Mouse (Mus musculus) forebrain, embryonic 12.5 days (tissue): ENCODE data around the gene Chl1. TPM values are rescaled to one million over a fixed set of nuclear protein-coding genes. Genes with fewer than 3 reads are reported as not detected.

Experiments
- ATAC-seq: fragments of 200-750 bp; cut with Nextera tagmentation; 2 replicates; pipeline ENCODE4 v1.8.0; 2017; ENCODE audit warnings: moderate TSS enrichment; ENCODE audit not compliant: low FRiP score
- H3K27ac ChIP-seq: fragments of 300-500 bp; sonication (generic); 2 replicates; pipeline ENCODE4 v1.5.1; 2016; ENCODE audit warnings: mild to moderate bottlenecking
- H3K27me3 ChIP-seq: fragments of 300-500 bp; sonication (generic); 2 replicates; pipeline ENCODE4 v1.6.1; 2016; ENCODE audit warnings: mild to moderate bottlenecking
- H3K36me3 ChIP-seq: fragments of 300-500 bp; sonication (generic); replicated peaks from 2 replicates; pipeline ENCODE4 v1.6.1; 2016; ENCODE audit warnings: mild to moderate bottlenecking
- H3K4me1 ChIP-seq: fragments of 300-500 bp; sonication (generic); 2 replicates; pipeline ENCODE4 v1.6.1; 2016
- H3K4me2 ChIP-seq: fragments of 300-500 bp; sonication (generic); 2 replicates; pipeline ENCODE4 v1.6.1; 2016; ENCODE audit warnings: mild to moderate bottlenecking, moderate library complexity
- H3K4me3 ChIP-seq: fragments of 300-500 bp; sonication (generic); replicated peaks from 2 replicates; pipeline ENCODE4 v1.5.1; 2016; ENCODE audit warnings: mild to moderate bottlenecking
- H3K9ac ChIP-seq: fragments of 300-500 bp; sonication (generic); 2 replicates; pipeline ENCODE4 v1.6.1; 2016; ENCODE audit warnings: mild to moderate bottlenecking
- H3K9me3 ChIP-seq: fragments of 300-500 bp; sonication (generic); 2 replicates; pipeline ENCODE4 v1.6.1; 2016
- WGBS: fragments of 180-500 bp; shearing (Covaris S2); methylation state at CpG from one replicate; pipeline ENCODE4 v1.1.7; 2016; 5-methylcytosine and 5-hydroxymethylcytosine counted together
- polyA plus RNA-seq: library from polyadenylated mRNA; unstranded; fragments of >200 nt; fragmentation: Nextera tagmentation; extraction: Ambion mirVana; gene quantifications from 2 replicates; pipeline ENCODE4 v1.2.1, GENCODE M21; 2016

Chl1 gene
- polyA plus RNA-seq, 1 experiment from 2014 or later = 22.9 TPM

GRCm38 (mm10) chr6:103558037-103558893, 47.9 kb downstream of the Chl1 start:
- H3K4me1 ChIP-seq = peaks cover 10% of the 10 kb centered on the region
- WGBS = 35% methylated on average over 5 of the region's 5 CpGs

GRCm38 (mm10) chr6:103558894-103559225, 48.5 kb downstream of the Chl1 start:
- Histone ChIP-seq H3K4me1 (peaks cover 10% of the 10 kb centered on the region), H3K4me2 (no peak overlapping the region), H3K27ac (peak overlapping the region; percentile 42; the same call in 1 of the 2 replicates), H3K9ac (no peak overlapping the region), H3K4me3 (no peak overlapping the region), H3K36me3 (no peaks in the 10 kb centered on the region), H3K9me3 (no peaks in the 10 kb centered on the region), H3K27me3 (no peaks in the 10 kb centered on the region)
- WGBS = 38% methylated on average over 3 of the region's 3 CpGs
- ATAC-seq = peak; percentile 41; the same call in 1 of the 2 replicates

More at GRCm38 (mm10) chr6:103558037-103558893, 47.9 kb downstream of the Chl1 start:
- Histone ChIP-seq H3K36me3 (no peaks in the 10 kb centered on the region), H3K9me3 (no peaks in the 10 kb centered on the region), H3K9ac (no peak overlapping the region), H3K4me2 (no peak overlapping the region), H3K27ac (peak overlapping the region; percentile 42; the same call in 1 of the 2 replicates), H3K4me3 (no peak overlapping the region), H3K27me3 (no peaks in the 10 kb centered on the region)
- peak; percentile 57 for ATAC-seq

- H3K27ac ChIP-seq = no peak overlapping the region
- no peaks in the 10 kb centered on the region for H3K27me3 ChIP-seq
- 39% methylated on average over 2 of the region's 2 CpGs for WGBS
- H3K9me3 ChIP-seq = no peaks in the 10 kb centered on the region
- no peak overlapping the region for H3K4me3 ChIP-seq
- no peak overlapping the region for H3K4me2 ChIP-seq
- no peak overlapping the region for H3K9ac ChIP-seq
- no peaks in the 10 kb centered on the region for H3K36me3 ChIP-seq
- H3K4me1 ChIP-seq = peaks cover 10% of the 10 kb centered on the region
- no peak for ATAC-seq
These were observed 49.0 kb downstream of the Chl1 start for GRCm38 (mm10) chr6:103559344-103559743.

- 70% methylated on average over 6 of the region's 6 CpGs for WGBS
- H3K4me2 ChIP-seq = no peak overlapping the region
- no peak overlapping the region for H3K4me3 ChIP-seq
- no peaks in the 10 kb centered on the region for H3K27me3 ChIP-seq
- peaks cover 9% of the 10 kb centered on the region for H3K4me1 ChIP-seq
- no peaks in the 10 kb centered on the region for H3K9me3 ChIP-seq
- ATAC-seq = no peak
- H3K9ac ChIP-seq = no peak overlapping the region
- no peaks in the 10 kb centered on the region for H3K36me3 ChIP-seq
- no peak overlapping the region for H3K27ac ChIP-seq
These were observed 54.4 kb downstream of the Chl1 start for GRCm38 (mm10) chr6:103564811-103565210.

- Histone ChIP-seq H3K4me3 (no peak overlapping the region), H3K4me1 (peaks cover 9% of the 10 kb centered on the region), H3K27me3 (no peaks in the 10 kb centered on the region), H3K4me2 (no peak overlapping the region), H3K27ac (no peak overlapping the region), H3K9ac (no peak overlapping the region), H3K36me3 (no peaks in the 10 kb centered on the region), H3K9me3 (no peaks in the 10 kb centered on the region)
- no peak for ATAC-seq
- whole genome bisulfite sequencing = 49% methylated on average over 2 of the region's 2 CpGs
These were observed 56.9 kb downstream of the Chl1 start for GRCm38 (mm10) chr6:103567247-103567646.

GRCm38 (mm10) chr6:103572659-103573058, 62.3 kb downstream of the Chl1 start:
- Histone ChIP-seq H3K27me3 (no peaks in the 10 kb centered on the region), H3K9me3 (no peaks in the 10 kb centered on the region), H3K4me2 (no peak overlapping the region), H3K36me3 (no peaks in the 10 kb centered on the region), H3K4me3 (no peak overlapping the region), H3K9ac (no peak overlapping the region), H3K27ac (no peak overlapping the region), H3K4me1 (no peaks in the 10 kb centered on the region)
- 89% methylated on average over 1 of the region's 1 CpGs for WGBS
- ATAC-seq = no peak

- Histone ChIP-seq H3K4me3 (no peak overlapping the region), H3K4me1 (no peaks in the 10 kb centered on the region), H3K36me3 (no peaks in the 10 kb centered on the region), H3K9ac (no peak overlapping the region), H3K27me3 (no peaks in the 10 kb centered on the region), H3K9me3 (no peaks in the 10 kb centered on the region), H3K27ac (no peak overlapping the region), H3K4me2 (no peak overlapping the region)
- 92% methylated on average over 1 of the region's 1 CpGs for WGBS
- no peak for ATAC-seq
These were observed 73.8 kb downstream of the Chl1 start for GRCm38 (mm10) chr6:103584224-103584623.

GRCm38 (mm10) chr6:103585667-103586066, 75.3 kb downstream of the Chl1 start:
- WGBS = 58% methylated on average over 1 of the region's 1 CpGs
- no peaks in the 10 kb centered on the region for H3K27me3 ChIP-seq
- no peak overlapping the region for H3K9ac ChIP-seq
- no peaks in the 10 kb centered on the region for H3K4me1 ChIP-seq
- H3K4me2 ChIP-seq = no peak overlapping the region
- H3K9me3 ChIP-seq = no peaks in the 10 kb centered on the region
- no peak overlapping the region for H3K27ac ChIP-seq
- ATAC-seq = no peak
- H3K36me3 ChIP-seq = no peaks in the 10 kb centered on the region
- no peak overlapping the region for H3K4me3 ChIP-seq

GRCm38 (mm10) chr6:103586081-103586480, 75.7 kb downstream of the Chl1 start:
- no peak for ATAC-seq
- Histone ChIP-seq H3K27me3 (no peaks in the 10 kb centered on the region), H3K9ac (no peak overlapping the region), H3K4me2 (no peak overlapping the region), H3K4me3 (no peak overlapping the region), H3K36me3 (no peaks in the 10 kb centered on the region), H3K27ac (no peak overlapping the region), H3K9me3 (no peaks in the 10 kb centered on the region), H3K4me1 (no peaks in the 10 kb centered on the region)
- 81% methylated on average over 1 of the region's 1 CpGs for WGBS

- no peaks in the 10 kb centered on the region for H3K9me3 ChIP-seq
- no peak overlapping the region for H3K9ac ChIP-seq
- no peak overlapping the region for H3K27ac ChIP-seq
- no peaks in the 10 kb centered on the region for H3K27me3 ChIP-seq
- H3K4me3 ChIP-seq = no peak overlapping the region
- WGBS = 37% methylated on average over 4 of the region's 4 CpGs
- no peak for ATAC-seq
- H3K4me2 ChIP-seq = no peak overlapping the region
- H3K36me3 ChIP-seq = no peaks in the 10 kb centered on the region
- H3K4me1 ChIP-seq = no peaks in the 10 kb centered on the region
These were observed 91.7 kb downstream of the Chl1 start for GRCm38 (mm10) chr6:103602070-103602469.

- H3K27ac ChIP-seq = no peak overlapping the region
- H3K27me3 ChIP-seq = no peaks in the 10 kb centered on the region
- no peak overlapping the region for H3K4me3 ChIP-seq
- no peak overlapping the region for H3K9ac ChIP-seq
- no peaks in the 10 kb centered on the region for H3K9me3 ChIP-seq
- WGBS = 76% methylated on average over 3 of the region's 3 CpGs
- no peak for ATAC-seq
- peaks cover 4% of the 10 kb centered on the region for H3K4me1 ChIP-seq
- H3K4me2 ChIP-seq = no peak overlapping the region
- no peaks in the 10 kb centered on the region for H3K36me3 ChIP-seq
These were observed 100.3 kb downstream of the Chl1 start for GRCm38 (mm10) chr6:103610656-103611055.

- Histone ChIP-seq H3K4me1 (peaks cover 4% of the 10 kb centered on the region), H3K9me3 (no peaks in the 10 kb centered on the region), H3K9ac (no peak overlapping the region), H3K4me2 (no peak overlapping the region), H3K27me3 (no peaks in the 10 kb centered on the region), H3K27ac (no peak overlapping the region), H3K4me3 (no peak overlapping the region), H3K36me3 (no peaks in the 10 kb centered on the region)
- ATAC-seq = no peak
- WGBS = 93% methylated on average over 3 of the region's 3 CpGs
These were observed 102.2 kb downstream of the Chl1 start for GRCm38 (mm10) chr6:103612626-103613025.

- WGBS = 86% methylated on average over 3 of the region's 3 CpGs
- Histone ChIP-seq H3K4me1 (peaks cover 4% of the 10 kb centered on the region), H3K27me3 (no peaks in the 10 kb centered on the region), H3K36me3 (no peaks in the 10 kb centered on the region), H3K9me3 (no peaks in the 10 kb centered on the region), H3K27ac (no peak overlapping the region), H3K9ac (no peak overlapping the region), H3K4me2 (no peak overlapping the region), H3K4me3 (no peak overlapping the region)
- ATAC-seq = no peak
These were observed 103.3 kb downstream of the Chl1 start for GRCm38 (mm10) chr6:103613714-103614113.
